ENCODE assay signal across 32 mouse cellular contexts in genomic region chr4:67273553-67273952, GRCm38 (mm10).
"Had no signal": no experiment of that assay in that cellular context is flagged by ENCODE, and none has a peak within 500 bp of the region (broad histone marks: within the 10 kb centered on the region; RNA-seq: fewer than 3 reads in every experiment).

No protein-coding gene starts in this region.

- H3K4me2 ChIP-seq: limb, embryonic 12.5 days; limb, embryonic 13.5 days; limb, embryonic 15.5 days; liver, embryonic 11.5 days; liver, embryonic 12.5 days; liver, embryonic 13.5 days; liver, embryonic 15.5 days; lung, embryonic 14.5 days; lung, embryonic 15.5 days; midbrain, embryonic 11.5 days; midbrain, embryonic 12.5 days; midbrain, embryonic 13.5 days; midbrain, embryonic 15.5 days had no signal

- H3K9me3 ChIP-seq: limb, embryonic 10.5 days; limb, embryonic 12.5 days; limb, embryonic 13.5 days; limb, embryonic 15.5 days; liver, embryonic 12.5 days; liver, embryonic 13.5 days; liver, embryonic 15.5 days; lung, embryonic 15.5 days; megakaryocyte, embryonic 14.5 days; midbrain, embryonic 10.5 days; midbrain, embryonic 12.5 days; midbrain, embryonic 13.5 days; midbrain, embryonic 15.5 days had no signal

- H3K9ac ChIP-seq: limb, embryonic 12.5 days; limb, embryonic 13.5 days; limb, embryonic 15.5 days; liver, embryonic 12.5 days; liver, embryonic 13.5 days; liver, embryonic 14.5 days; liver, embryonic 15.5 days; liver, postnatal 0 days; lung, embryonic 14.5 days; lung, embryonic 15.5 days; midbrain, embryonic 12.5 days; midbrain, embryonic 13.5 days; midbrain, embryonic 15.5 days had no signal

- H3K4me1 ChIP-seq: limb, embryonic 10.5 days; limb, embryonic 12.5 days; limb, embryonic 13.5 days; limb, embryonic 15.5 days; liver, embryonic 12.5 days; liver, embryonic 13.5 days; liver, embryonic 15.5 days; lung, embryonic 15.5 days; megakaryocyte, embryonic 14.5 days; midbrain, embryonic 10.5 days; midbrain, embryonic 12.5 days; midbrain, embryonic 13.5 days; midbrain, embryonic 15.5 days had no signal

- H3K36me3 ChIP-seq: limb, embryonic 10.5 days; limb, embryonic 12.5 days; limb, embryonic 13.5 days; limb, embryonic 15.5 days; liver, embryonic 12.5 days; liver, embryonic 13.5 days; liver, embryonic 15.5 days; lung, embryonic 15.5 days; midbrain, embryonic 10.5 days; midbrain, embryonic 12.5 days; midbrain, embryonic 13.5 days; midbrain, embryonic 15.5 days had no signal

- DNase-seq: left cerebral cortex, postnatal 4 days; liver; liver, embryonic 13.5 days; liver, postnatal 0 days; lung, adult 18-20 months; lung, adult 2 months; lung, embryonic 14.5 days; lung, postnatal 10 days; lung, postnatal 14 days; lung, postnatal 36 days; lung, postnatal 4 days; midbrain, embryonic 14.5 days had no signal

- ATAC-seq: liver, embryonic 12.5 days; liver, postnatal 0 days; lung, postnatal 0 days; midbrain, embryonic 13.5 days; midbrain, embryonic 15.5 days; midbrain, embryonic 16.5 days had no signal

- H3K27me3 ChIP-seq: limb, embryonic 12.5 days; limb, embryonic 13.5 days; limb, embryonic 15.5 days; liver, embryonic 12.5 days; liver, embryonic 13.5 days; liver, embryonic 15.5 days; lung, embryonic 15.5 days; megakaryocyte, embryonic 14.5 days; midbrain, embryonic 12.5 days; midbrain, embryonic 13.5 days; midbrain, embryonic 15.5 days had no signal

- H3K4me3 ChIP-seq: left cerebral cortex, adult 2 months; limb, embryonic 10.5 days; limb, embryonic 12.5 days; limb, embryonic 13.5 days; limb, embryonic 15.5 days; liver, embryonic 12.5 days; liver, embryonic 13.5 days; liver, embryonic 15.5 days; lung, embryonic 15.5 days; megakaryocyte, embryonic 14.5 days; midbrain, embryonic 10.5 days; midbrain, embryonic 12.5 days; midbrain, embryonic 13.5 days; midbrain, embryonic 15.5 days; myocyte had no signal

- H3K27ac ChIP-seq: left cerebral cortex, adult 2 months; limb, embryonic 10.5 days; limb, embryonic 12.5 days; limb, embryonic 13.5 days; limb, embryonic 15.5 days; liver, embryonic 12.5 days; liver, embryonic 13.5 days; liver, embryonic 14.5 days; liver, embryonic 15.5 days; lung, embryonic 15.5 days; macrophage; midbrain, embryonic 10.5 days; midbrain, embryonic 12.5 days; midbrain, embryonic 13.5 days; midbrain, embryonic 15.5 days had no signal
